Mouse (Mus musculus) embryonic facial prominence, embryonic 13.5 days (tissue): ENCODE results near the gene Clec16a. TPM values are rescaled to one million over a fixed set of nuclear protein-coding genes. Genes with fewer than 3 reads are reported as not detected.

Experiments
- ATAC-seq: fragments of 200-750 bp; cut with Nextera tagmentation; 2 replicates; pipeline ENCODE4 v1.8.0; 2017; ENCODE audit warnings: low read depth; ENCODE audit not compliant: insufficient number of reproducible peaks, insufficient read depth, low FRiP score, low TSS enrichment
- H3K27ac ChIP-seq: fragments of 300-500 bp; sonication (generic); 2 replicates; pipeline ENCODE4 v1.5.1; 2015; ENCODE audit warnings: moderate library complexity, mild to moderate bottlenecking, inconsistent platforms
- H3K27me3 ChIP-seq: fragments of 300-500 bp; sonication (generic); 2 replicates; pipeline ENCODE4 v1.6.1; 2015; ENCODE audit warnings: mild to moderate bottlenecking, inconsistent platforms
- H3K36me3 ChIP-seq: fragments of 300-500 bp; sonication (generic); 2 replicates; pipeline ENCODE4 v1.6.1; 2015; ENCODE audit warnings: mild to moderate bottlenecking, inconsistent platforms
- H3K4me1 ChIP-seq: fragments of 300-500 bp; sonication (generic); 2 replicates; pipeline ENCODE4 v1.6.1; 2015; ENCODE audit warnings: inconsistent platforms
- H3K4me2 ChIP-seq: fragments of 300-500 bp; sonication (generic); 2 replicates; pipeline ENCODE4 v1.6.1; 2015; ENCODE audit warnings: moderate library complexity, mild to moderate bottlenecking, inconsistent platforms
- H3K4me3 ChIP-seq: fragments of 300-500 bp; sonication (generic); 2 replicates; pipeline ENCODE4 v1.5.1; 2015; ENCODE audit warnings: mild to moderate bottlenecking, inconsistent platforms
- H3K9ac ChIP-seq: fragments of 300-500 bp; sonication (generic); 2 replicates; pipeline ENCODE4 v1.6.1; 2015; ENCODE audit warnings: mild to moderate bottlenecking, inconsistent platforms
- H3K9me3 ChIP-seq: fragments of 300-500 bp; sonication (generic); 2 replicates; pipeline ENCODE4 v1.6.1; 2016; ENCODE audit warnings: inconsistent platforms
- WGBS: fragments of 180-500 bp; shearing (Covaris S2); methylation state at CpG from one replicate; pipeline ENCODE4 v1.1.7; 2015; ENCODE audit warnings: mixed read lengths; 5-methylcytosine and 5-hydroxymethylcytosine counted together
- polyA plus RNA-seq: library from polyadenylated mRNA; unstranded; fragments of >200 nt; fragmentation: Nextera tagmentation; extraction: Ambion mirVana; gene quantifications from 2 replicates; pipeline ENCODE4 v1.2.1, GENCODE M21; 2015

The Clec16a gene
- polyA plus RNA-seq, 1 experiment from 2014 or later, result 42.0 TPM

DNA sequence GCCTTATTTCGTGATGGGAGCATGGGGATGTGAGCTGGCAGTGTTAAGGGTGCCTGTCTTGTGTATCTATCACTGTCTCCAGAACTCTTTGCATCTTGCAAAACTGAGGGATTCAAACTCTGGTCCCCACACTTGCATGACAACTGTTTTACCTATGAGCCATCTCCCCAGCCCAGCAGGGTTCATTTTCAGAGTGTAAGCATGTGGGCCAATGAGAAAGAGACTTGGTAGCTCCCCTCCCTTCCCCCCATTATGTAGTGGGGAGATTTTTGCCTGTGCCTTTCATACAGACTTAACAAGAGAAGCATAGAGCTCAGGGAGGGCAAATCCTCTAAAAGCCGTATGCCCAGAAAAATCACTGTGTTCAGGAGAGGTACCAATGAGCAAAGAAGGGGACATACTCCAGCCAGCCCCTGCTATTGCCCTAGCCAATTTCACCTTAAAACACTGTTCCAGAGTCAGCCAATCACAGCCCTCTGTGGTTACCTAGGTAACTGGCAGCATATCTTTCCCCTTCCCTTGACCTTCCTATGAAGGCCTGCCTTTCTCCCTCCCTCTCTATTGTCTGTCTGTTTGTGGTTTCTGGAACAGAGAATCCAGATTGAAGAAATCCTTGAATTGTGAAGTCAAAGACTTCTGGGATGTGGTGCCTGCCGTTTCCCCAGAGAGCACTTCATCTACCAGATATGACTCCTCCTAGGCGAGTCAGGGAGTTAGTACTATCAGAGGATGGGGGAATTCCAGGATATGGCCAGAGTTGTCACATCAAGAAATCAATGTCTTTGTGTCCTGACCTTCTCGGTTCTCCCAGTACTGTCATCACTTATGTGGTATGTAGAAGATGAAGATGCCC, 55.0 kb downstream of the Clec16a start:
- 77% methylated on average over 5 of the region's 5 CpGs for WGBS
- no peak overlapping the region for H3K27ac ChIP-seq
- H3K4me3 ChIP-seq, result no peak overlapping the region
- H3K27me3 ChIP-seq, result no peaks in the 10 kb centered on the region
- H3K9ac ChIP-seq, result 0 out of 2 replicates have a peak overlapping the region, but pooled peaks have one; percentile 21
- peaks cover 37% of the 10 kb centered on the region for H3K36me3 ChIP-seq
- H3K4me1 ChIP-seq, result peaks cover 9% of the 10 kb centered on the region
- H3K4me2 ChIP-seq, result no peak overlapping the region
- H3K9me3 ChIP-seq, result no peaks in the 10 kb centered on the region
- ATAC-seq, result no peak

DNA sequence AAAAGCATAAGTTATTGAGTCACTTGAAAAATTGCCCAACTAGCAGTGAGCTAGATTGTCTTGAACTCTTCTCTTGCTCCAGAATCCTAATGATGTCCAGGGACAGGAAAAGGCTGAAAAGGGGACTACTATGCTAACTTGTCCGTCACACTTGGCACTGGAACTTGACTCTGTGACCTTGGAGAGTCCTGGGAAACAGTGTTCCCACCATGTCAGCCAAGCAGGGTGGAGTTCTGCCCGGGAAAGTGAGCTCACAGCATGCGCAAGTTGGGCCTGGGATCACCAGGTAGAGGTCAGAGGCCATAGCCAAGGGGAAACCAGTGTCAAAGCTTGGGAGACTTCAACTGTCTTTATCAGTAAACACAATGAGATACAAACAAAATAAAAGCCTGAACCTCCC, 62.7 kb downstream of the Clec16a start:
- Histone ChIP-seq H3K9me3 (no peaks in the 10 kb centered on the region), H3K36me3 (peaks cover 13% of the 10 kb centered on the region), H3K4me2 (no peak overlapping the region), H3K27me3 (no peaks in the 10 kb centered on the region), H3K4me3 (no peak overlapping the region), H3K9ac (no peak overlapping the region), H3K4me1 (peaks cover 13% of the 10 kb centered on the region), H3K27ac (no peak overlapping the region)
- WGBS, result 85% methylated on average over 3 of the region's 3 CpGs
- no peak for ATAC-seq

DNA sequence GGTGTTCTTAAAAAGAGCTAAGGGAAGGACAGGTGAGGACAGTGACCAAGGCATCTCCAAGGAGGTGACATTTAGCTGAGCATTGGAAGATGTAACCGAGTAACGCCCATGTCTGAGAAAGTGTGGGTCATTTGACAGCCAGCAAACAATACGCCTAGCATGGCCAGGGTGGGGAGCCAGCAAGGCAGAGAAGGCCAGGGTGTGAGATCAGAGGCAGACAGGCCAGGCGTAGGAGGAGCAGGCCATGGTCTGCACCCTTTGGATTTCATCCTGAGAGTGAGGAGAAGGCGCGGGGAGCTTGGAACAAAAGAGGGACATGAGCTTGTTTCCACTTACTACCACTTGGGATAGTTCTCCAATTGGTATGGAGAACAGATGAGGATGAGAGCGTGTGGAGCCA, 64.8 kb downstream of the Clec16a start:
- Histone ChIP-seq H3K9ac (no peak overlapping the region), H3K4me3 (no peak overlapping the region), H3K27me3 (no peaks in the 10 kb centered on the region), H3K4me2 (no peak overlapping the region), H3K4me1 (peaks cover 5% of the 10 kb centered on the region; the same call in 1 of the 2 replicates), H3K27ac (no peak overlapping the region), H3K9me3 (no peaks in the 10 kb centered on the region), H3K36me3 (peaks cover 28% of the 10 kb centered on the region)
- 93% methylated on average over 7 of the region's 7 CpGs for WGBS
- no peak for ATAC-seq

DNA sequence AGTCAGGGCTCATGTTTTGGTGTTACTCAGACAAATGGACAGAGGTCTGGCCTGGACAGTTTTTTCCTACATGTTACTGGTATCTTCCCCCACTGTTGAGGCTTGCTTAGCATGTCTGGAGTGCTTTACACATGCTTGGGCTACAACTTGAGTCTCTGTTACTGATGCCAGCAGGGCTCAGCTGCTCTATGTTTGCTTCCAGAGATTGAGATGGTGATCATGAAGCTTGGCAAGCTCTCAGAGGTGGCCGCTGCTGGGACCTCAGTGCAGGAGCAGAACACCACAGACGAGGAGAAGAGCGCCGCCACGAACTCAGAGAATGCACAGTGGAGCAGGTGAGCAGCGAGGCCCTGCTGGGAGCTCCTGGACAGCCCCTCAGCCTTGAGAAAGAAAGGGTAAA, 65.7 kb downstream of the Clec16a start:
- no peaks in the 10 kb centered on the region for H3K27me3 ChIP-seq
- no peak overlapping the region for H3K4me3 ChIP-seq
- WGBS, result 92% methylated on average over 6 of the region's 6 CpGs
- no peak for ATAC-seq
- H3K4me2 ChIP-seq, result no peak overlapping the region
- H3K27ac ChIP-seq, result no peak overlapping the region
- H3K9ac ChIP-seq, result no peak overlapping the region
- no peaks in the 10 kb centered on the region for H3K9me3 ChIP-seq
- peaks cover 36% of the 10 kb centered on the region for H3K36me3 ChIP-seq
- no peaks in the 10 kb centered on the region for H3K4me1 ChIP-seq

DNA sequence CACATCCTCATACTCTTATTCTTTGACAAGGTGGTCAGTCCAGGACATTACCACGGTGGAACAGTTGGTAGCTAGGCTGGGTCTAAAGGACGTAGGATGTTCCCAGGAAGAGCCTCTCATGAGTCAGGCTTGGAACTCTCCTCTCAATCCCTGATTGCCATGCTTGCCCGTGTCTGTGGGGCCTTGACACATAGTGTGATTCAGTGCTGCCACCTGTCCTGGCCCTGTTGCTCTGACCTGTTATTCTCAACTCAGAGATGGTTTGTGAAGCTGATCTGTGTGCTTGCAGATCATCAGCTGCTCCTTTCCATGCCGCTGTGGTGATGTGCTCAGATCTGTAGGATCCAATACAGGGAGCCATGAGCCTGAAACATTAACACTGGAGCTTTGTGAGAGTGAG, 66.2 kb downstream of the Clec16a start:
- Histone ChIP-seq H3K4me3 (no peak overlapping the region), H3K4me1 (no peaks in the 10 kb centered on the region), H3K4me2 (no peak overlapping the region), H3K9me3 (no peaks in the 10 kb centered on the region), H3K27ac (no peak overlapping the region), H3K36me3 (peaks cover 40% of the 10 kb centered on the region), H3K27me3 (no peaks in the 10 kb centered on the region), H3K9ac (no peak overlapping the region)
- 83% methylated on average over 4 of the region's 4 CpGs for WGBS
- ATAC-seq, result no peak

DNA sequence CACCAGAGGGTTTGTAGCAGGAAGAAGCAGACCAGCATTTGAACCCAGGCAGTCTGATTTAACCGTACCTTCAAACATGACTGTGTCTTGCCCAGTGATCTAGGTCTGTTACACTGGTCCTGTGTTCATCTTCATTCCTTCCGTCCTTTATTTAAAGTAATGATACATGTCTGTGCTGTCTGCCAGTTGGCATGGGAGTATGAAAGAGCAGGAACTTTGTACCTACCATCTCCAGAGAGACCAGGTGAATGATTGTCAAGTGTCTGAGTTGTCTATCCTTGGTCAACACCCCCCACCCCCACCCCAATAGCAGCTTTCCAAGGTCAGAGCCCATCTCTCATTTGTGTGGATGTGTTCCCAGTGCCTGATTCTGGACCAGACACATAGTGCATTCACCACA, 68.9 kb downstream of the Clec16a start:
- ATAC-seq, result no peak
- H3K9ac ChIP-seq, result no peak overlapping the region

DNA sequence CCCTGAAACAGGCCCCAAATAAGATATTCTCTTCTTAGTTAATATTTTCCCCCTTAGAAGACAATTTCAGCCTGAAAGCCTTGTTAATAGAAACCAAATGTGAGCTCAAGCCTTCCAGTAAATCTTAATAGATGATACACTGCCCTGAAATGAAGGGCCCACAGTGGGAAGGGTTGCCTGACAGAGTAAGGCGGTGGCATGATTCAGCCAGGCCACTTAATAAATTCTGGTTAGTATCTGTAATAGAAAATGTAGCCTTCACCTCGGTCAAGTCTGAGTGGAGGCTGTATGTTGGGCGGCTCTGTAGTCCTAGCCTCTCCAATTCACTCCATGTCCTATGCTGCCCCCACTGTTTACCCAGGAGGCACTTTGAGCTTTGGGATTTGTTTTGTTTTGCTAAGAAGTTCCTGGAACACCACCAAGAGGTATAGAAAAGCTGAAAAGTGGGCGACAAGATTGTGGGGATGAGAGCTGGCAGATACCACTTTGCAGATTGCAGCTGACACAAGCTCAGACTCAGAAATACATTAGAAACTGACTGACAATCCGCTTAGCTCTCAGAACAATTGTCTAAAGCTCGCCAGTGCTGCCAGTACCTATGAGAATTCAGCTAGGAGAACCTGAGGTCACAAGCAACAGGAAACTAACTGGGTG, 75.9 kb downstream of the Clec16a start:
- Histone ChIP-seq H3K36me3 (peaks cover 31% of the 10 kb centered on the region), H3K27ac (peak overlapping the region; percentile 60), H3K27me3 (no peaks in the 10 kb centered on the region), H3K4me2 (no peak overlapping the region), H3K9ac (no peak overlapping the region), H3K9me3 (no peaks in the 10 kb centered on the region), H3K4me3 (no peak overlapping the region), H3K4me1 (peaks cover 20% of the 10 kb centered on the region)
- 52% methylated on average over 6 of the region's 6 CpGs for WGBS
- ATAC-seq, result no peak

More for the DNA sequence above, 68.9 kb downstream of the Clec16a start:
- H3K9me3 ChIP-seq, result no peaks in the 10 kb centered on the region
- no peaks in the 10 kb centered on the region for H3K27me3 ChIP-seq
- H3K4me3 ChIP-seq, result no peak overlapping the region
- H3K36me3 ChIP-seq, result peaks cover 46% of the 10 kb centered on the region
- no peak overlapping the region for H3K4me2 ChIP-seq
- H3K4me1 ChIP-seq, result no peaks in the 10 kb centered on the region
- no peak overlapping the region for H3K27ac ChIP-seq
- WGBS, result 92% methylated on average over 2 of the region's 2 CpGs

DNA sequence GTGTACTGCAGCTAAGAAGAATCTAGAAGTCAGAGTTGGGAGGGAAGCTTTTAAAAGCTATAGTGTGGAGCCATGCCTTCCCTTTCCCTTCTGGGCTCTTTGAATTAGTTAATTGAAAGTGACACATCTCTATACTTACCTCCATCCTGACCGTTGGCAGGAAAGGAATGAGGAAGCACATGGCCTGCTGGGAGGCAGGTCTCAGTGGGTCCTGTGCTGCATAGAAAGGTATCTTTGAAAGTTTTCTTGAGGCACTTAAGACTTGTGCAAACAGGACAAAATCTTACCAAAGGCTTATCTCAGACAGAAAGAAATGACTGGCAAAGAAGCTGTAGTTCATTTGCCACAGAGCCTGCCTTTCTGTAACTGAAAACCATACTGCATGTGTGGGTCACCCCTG, 76.6 kb downstream of the Clec16a start:
- H3K36me3 ChIP-seq, result peaks cover 30% of the 10 kb centered on the region; the same call in 1 of the 2 replicates
- 18% methylated on average over 1 of the region's 1 CpGs for WGBS
- ATAC-seq, result no peak
- no peaks in the 10 kb centered on the region for H3K27me3 ChIP-seq
- peak overlapping the region; percentile 35; the same call in 1 of the 2 replicates for H3K27ac ChIP-seq
- no peak overlapping the region for H3K4me2 ChIP-seq
- H3K9ac ChIP-seq, result no peak overlapping the region
- H3K4me1 ChIP-seq, result peaks cover 20% of the 10 kb centered on the region
- H3K9me3 ChIP-seq, result no peaks in the 10 kb centered on the region
- no peak overlapping the region for H3K4me3 ChIP-seq

DNA sequence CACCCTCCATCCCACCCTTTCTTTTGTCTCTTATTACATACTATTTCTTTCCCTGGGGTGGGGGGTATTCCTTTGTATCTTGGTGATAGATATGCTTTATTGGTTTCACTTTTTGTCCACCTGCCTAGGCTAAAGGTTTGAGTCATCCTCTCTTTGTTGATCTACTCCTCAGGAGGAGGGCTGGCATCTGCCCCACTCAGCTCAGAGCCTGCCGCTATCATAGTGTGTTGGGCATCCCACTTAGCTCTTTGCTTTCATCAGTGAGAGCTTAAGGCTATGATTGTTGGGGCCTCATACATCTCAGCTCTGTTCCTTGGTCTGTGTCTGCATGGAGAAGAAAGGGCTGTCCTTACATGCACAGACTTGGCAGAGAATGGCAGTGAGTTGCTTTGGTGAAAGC, 81.0 kb downstream of the Clec16a start:
- no peak overlapping the region for H3K27ac ChIP-seq
- peaks cover 15% of the 10 kb centered on the region for H3K4me1 ChIP-seq
- H3K9ac ChIP-seq, result no peak overlapping the region
- 72% methylated on average over 1 of the region's 1 CpGs for WGBS
- H3K4me2 ChIP-seq, result no peak overlapping the region
- no peaks in the 10 kb centered on the region for H3K27me3 ChIP-seq
- H3K9me3 ChIP-seq, result no peaks in the 10 kb centered on the region
- H3K36me3 ChIP-seq, result peaks cover 19% of the 10 kb centered on the region; the same call in 1 of the 2 replicates
- no peak overlapping the region for H3K4me3 ChIP-seq
- ATAC-seq, result no peak

DNA sequence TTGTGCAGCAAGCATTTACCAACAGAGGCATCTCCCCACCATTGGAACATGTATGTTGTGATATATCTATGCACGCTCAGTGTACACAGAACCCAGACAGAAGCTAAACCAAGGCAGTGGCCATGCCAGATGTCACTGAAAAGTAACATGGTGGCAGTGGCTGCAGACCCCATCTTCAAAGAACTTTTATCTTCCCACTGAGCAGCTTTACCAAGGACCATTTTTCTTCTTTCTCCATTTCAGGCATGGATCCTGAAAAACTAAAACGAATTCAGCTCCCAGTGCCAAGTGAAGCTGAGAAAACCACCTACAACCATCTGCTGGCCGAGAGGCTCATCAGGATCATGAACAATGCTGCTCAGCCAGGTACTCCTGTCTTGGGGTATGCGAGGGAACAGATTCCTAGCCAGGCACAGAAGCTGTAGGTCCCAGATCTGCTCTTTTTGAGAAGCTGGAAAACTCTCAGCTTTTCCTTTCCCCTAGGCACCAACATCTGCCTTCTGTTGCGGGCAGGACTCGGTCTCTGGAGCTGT, 82.1 kb downstream of the Clec16a start:
- Histone ChIP-seq H3K27me3 (no peaks in the 10 kb centered on the region), H3K27ac (no peak overlapping the region), H3K4me2 (no peak overlapping the region), H3K9me3 (no peaks in the 10 kb centered on the region), H3K4me3 (no peak overlapping the region), H3K36me3 (peaks cover 19% of the 10 kb centered on the region; the same call in 1 of the 2 replicates), H3K4me1 (peaks cover 5% of the 10 kb centered on the region; the same call in 1 of the 2 replicates), H3K9ac (no peak overlapping the region)
- WGBS, result 92% methylated on average over 6 of the region's 6 CpGs
- no peak for ATAC-seq

DNA sequence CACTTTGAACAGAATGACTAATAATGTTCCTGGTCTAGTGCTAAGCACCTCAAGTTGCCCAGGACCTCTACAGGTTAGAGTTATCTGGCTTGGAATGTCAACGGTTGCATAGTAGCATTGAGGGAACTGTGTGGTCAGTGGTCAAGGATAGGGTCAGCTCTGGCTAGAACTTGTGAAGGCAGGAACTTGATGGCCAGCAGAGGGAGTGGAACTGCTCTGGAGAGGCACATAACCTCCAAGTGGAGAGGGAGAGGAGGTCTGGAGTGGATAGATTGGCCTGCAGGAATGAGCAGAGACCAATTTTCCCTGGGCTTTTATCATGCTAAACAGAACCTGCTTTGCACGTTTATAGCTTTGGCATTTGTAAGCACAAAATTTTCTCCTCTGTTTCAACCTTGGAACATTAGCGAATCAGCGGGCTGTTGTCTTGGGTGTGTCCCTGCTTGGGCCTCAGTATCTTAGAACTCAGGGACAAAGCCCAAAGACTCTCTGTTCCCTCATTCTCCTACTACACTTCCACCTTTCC, 83.0 kb downstream of the Clec16a start:
- WGBS, result 80% methylated on average over 4 of the region's 4 CpGs
- Histone ChIP-seq H3K27ac (no peak overlapping the region), H3K4me3 (no peak overlapping the region), H3K27me3 (no peaks in the 10 kb centered on the region), H3K9me3 (no peaks in the 10 kb centered on the region), H3K4me2 (no peak overlapping the region), H3K4me1 (0 out of 2 replicates have a peak, but pooled peaks cover 5% of the 10 kb centered on the region), H3K9ac (no peak overlapping the region), H3K36me3 (peaks cover 19% of the 10 kb centered on the region; the same call in 1 of the 2 replicates)
- no peak for ATAC-seq
